Comparison of ENCODE assay signal across 8 mouse cellular contexts in genomic region chr19:37690716-37691115, GRCm38 (mm10). TPM values are rescaled to one million over a fixed set of nuclear protein-coding genes. Genes with fewer than 3 reads are reported as not detected.
A peak's percentile ranks its signal among the peaks of the same experiment; 100 is the strongest.
DNase-seq lines count a peak whose midpoint lies in the region; ATAC-seq lines count a peak whose summit lies in the region.

No protein-coding gene starts in this region.

- peaks cover 100% of the 10 kb centered on the region for H3K27me3 ChIP-seq in liver, embryonic 11.5 days (replicated peaks; ENCODE audit: control insufficient read depth, insufficient read depth, low read length)
- H3K27me3 ChIP-seq in limb, embryonic 10.5 days (ENCODE audit: low read depth, poor library complexity, severe bottlenecking), result peaks cover 100% of the 10 kb centered on the region

- no peak for ATAC-seq in liver, embryonic 11.5 days (replicated peaks; ENCODE audit: low FRiP score)

- no peaks in the 10 kb centered on the region for H3K36me3 ChIP-seq in liver, embryonic 11.5 days (ENCODE audit: control insufficient read depth, insufficient read depth, low read length)
- H3K36me3 ChIP-seq in limb, embryonic 10.5 days, result no peaks in the 10 kb centered on the region

- intact Hi-C loops in left cerebral cortex, postnatal 36 days (cut with DNase I), result no loop called here

- H3K9ac ChIP-seq in liver, embryonic 11.5 days (ENCODE audit: low read depth, low read length), result no peak overlapping the region

- H3K9me3 ChIP-seq in liver, embryonic 11.5 days (ENCODE audit: control insufficient read depth, low read length), result no peaks in the 10 kb centered on the region
- H3K9me3 ChIP-seq in limb, embryonic 10.5 days (replicated peaks), result no peaks in the 10 kb centered on the region

- no peak overlapping the region for H3K4me3 ChIP-seq in liver, embryonic 11.5 days (ENCODE audit: low read depth, low read length)
- peak overlapping the region; percentile 28 for H3K4me3 ChIP-seq in limb, embryonic 10.5 days

- peak; percentile 28 to 60 for DNase-seq in adrenal gland, adult (ENCODE audit: inconsistent age in 2 of 2, low spot score in 1 of 2)
- DNase-seq in adrenal gland, adult 18-20 months (ENCODE audit: low spot score in 2 of 2), result no peak
- no peak for DNase-seq in liver, embryonic 11.5 days (ENCODE audit: low spot score)
- DNase-seq in liver, result no peak
- DNase-seq in limb, embryonic 10.5 days (ENCODE audit: low spot score), result peak; percentile 71
- DNase-seq in retina, embryonic 14.5 days (ENCODE audit: low spot score), result peak; percentile 61
- DNase-seq in left cerebral cortex, postnatal 36 days (ENCODE audit: low spot score in 2 of 2), result no peak
- no peak for DNase-seq in cerebellum, adult 11 months

- WGBS in liver, embryonic 11.5 days, result 12% methylated on average over 29 of the region's 29 CpGs
- WGBS in limb, embryonic 10.5 days, result 1% methylated on average over 29 of the region's 29 CpGs

- no peak overlapping the region for H3K27ac ChIP-seq in liver, embryonic 11.5 days (ENCODE audit: low read depth, low read length)
- no peak overlapping the region for H3K27ac ChIP-seq in limb, embryonic 10.5 days

- H3K4me1 ChIP-seq in liver, embryonic 11.5 days (replicated peaks; ENCODE audit: control insufficient read depth, insufficient read depth, low read length), result peaks cover 9% of the 10 kb centered on the region; the same call in 1 of the 2 replicates
- H3K4me1 ChIP-seq in limb, embryonic 10.5 days, result peaks cover 37% of the 10 kb centered on the region

- peak overlapping the region; percentile 34; the same call in 1 of the 2 replicates for H3K4me2 ChIP-seq in liver, embryonic 11.5 days

RNA-seq across cellular contexts. Expression of gene Cyp26c1, which starts 5.3 kb away (rescaled TPM):
- not detected for total RNA-seq in adrenal gland, adult 18-20 months (2021)
- polyA plus RNA-seq in liver, embryonic 11.5 days (2014; fragmentation: Nextera tagmentation; extraction: Ambion mirVana), result 0.10 TPM in 2 replicates
- polyA plus RNA-seq in limb, embryonic 10.5 days (2016; fragmentation: Nextera tagmentation; extraction: Ambion mirVana), result 0.49 TPM in 1 of 2 replicates, not detected in the other
- total RNA-seq in left cerebral cortex, postnatal 36 days (2021), result not detected

RNA-seq across cellular contexts. Expression of gene Cyp26a1, which starts 6.9 kb away (rescaled TPM):
- not detected for total RNA-seq in adrenal gland, adult 18-20 months (2021)
- 0.58 and 0.63 TPM in 2 replicates for polyA plus RNA-seq in liver, embryonic 11.5 days (2014; fragmentation: Nextera tagmentation; extraction: Ambion mirVana)
- polyA plus RNA-seq in limb, embryonic 10.5 days (2016; fragmentation: Nextera tagmentation; extraction: Ambion mirVana), result 3.6 and 4.2 TPM in 2 replicates
- not detected for total RNA-seq in left cerebral cortex, postnatal 36 days (2021)

Comparison
In these comparisons a context has a peak if more than half of its experiments do, and no peak if none do; other contexts are left out.
1. DNase-seq: peak in adrenal gland, adult (2 of 2), limb, embryonic 10.5 days (single experiment) and retina, embryonic 14.5 days (single experiment); none in adrenal gland, adult 18-20 months (0 of 2), liver, embryonic 11.5 days (single experiment), liver (single experiment), left cerebral cortex, postnatal 36 days (0 of 2) and cerebellum, adult 11 months (single experiment).